Mouse (Mus musculus): Measurements from ENCODE around the gene Plxnd1. TPM values are rescaled to one million over a fixed set of nuclear protein-coding genes. Genes with fewer than 3 reads are reported as not detected.

The Plxnd1 gene
- total RNA-seq, 1 experiment from 2014 or later, result 173 TPM

DNA sequence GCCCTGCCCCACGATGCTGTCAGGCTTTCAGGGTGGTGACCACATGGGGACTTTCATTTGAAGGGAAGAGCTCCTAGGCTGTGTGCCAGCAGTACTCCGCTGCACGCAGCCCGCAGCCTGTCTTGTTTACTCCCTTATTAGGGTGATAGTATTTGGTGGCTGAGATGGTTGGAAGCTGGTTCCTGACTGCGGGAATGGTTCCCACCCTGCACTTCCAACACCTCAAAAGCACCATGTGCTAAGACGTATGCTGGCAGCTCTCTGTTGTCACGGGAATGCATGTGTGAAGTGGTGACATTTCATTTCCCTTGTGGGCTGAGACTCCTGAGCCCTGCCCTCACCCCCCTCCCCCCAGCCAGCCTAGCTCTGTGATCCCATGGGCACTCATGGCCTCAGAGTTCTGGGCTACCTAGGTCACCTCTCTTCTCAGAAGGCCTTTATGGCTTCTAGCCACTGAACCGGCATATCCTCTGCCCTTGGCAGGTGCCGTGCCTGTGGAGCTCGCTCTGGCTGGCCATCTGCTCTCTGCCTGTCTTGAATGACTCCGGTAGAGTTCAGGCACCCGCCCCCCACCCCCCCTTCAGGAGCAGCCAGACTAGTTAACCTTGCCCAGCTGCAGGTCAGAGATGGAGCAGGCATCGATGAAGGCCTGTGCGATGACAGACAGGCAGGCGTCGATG, 37.7 kb downstream of the Plxnd1 start:
- DNase-seq, result peak; percentile 73

GRCm38 (mm10) chr6:115956418-115956921, 38.3 kb downstream of the Plxnd1 start:
- no peak for DNase-seq

- DNase-seq, result no peak
Observed at GRCm38 (mm10) chr6:115955664-115956063, 39.1 kb downstream of the Plxnd1 start.

DNA sequence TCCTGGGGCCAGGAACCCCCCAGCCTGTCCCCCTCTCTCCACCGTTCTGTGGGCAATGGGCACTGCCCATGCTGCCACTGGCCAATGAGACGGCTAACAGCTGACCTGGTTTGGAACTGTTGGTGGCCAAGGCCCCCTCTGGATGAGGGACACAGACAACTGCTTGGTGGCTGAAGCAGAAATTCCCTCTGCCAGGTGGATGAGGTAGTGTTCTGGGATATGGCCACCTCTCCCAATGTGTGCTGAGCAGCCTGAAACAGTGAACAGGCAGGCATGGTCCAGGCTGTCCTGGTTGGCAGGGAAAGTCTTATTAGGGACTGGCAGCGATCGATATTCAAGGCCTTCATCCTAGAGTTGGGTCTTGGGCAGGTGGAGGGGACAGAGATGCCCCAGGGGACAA, 39.6 kb downstream of the Plxnd1 start:
- DNase-seq, result no peak

- no peak for DNase-seq
Observed at GRCm38 (mm10) chr6:115954506-115955074, 40.2 kb downstream of the Plxnd1 start.

GRCm38 (mm10) chr6:115946389-115946788, 48.4 kb downstream of the Plxnd1 start:
- DNase-seq, result peak; percentile 72

DNA sequence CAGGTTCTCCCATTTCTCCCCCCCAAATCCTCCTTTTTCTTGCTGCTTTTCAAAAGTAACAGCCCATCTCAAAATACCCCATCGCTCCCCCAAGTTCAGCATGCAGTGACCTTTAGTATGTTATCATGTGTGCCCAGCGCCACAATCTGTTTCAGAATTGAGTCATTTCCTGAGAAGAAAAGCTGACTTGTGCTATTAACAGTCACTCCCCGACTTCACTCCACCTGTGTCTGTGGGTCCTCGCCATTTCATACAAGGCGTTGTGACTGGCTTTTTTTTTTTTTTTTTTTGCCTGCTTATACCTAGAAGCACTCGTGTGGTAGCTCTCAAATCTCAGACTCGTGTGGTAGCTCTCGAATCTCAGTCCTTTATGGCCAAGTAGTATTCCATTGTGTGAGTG, 49.2 kb downstream of the Plxnd1 start:
- DNase-seq, result no peak

GRCm38 (mm10) chr6:115944638-115945037, 50.2 kb downstream of the Plxnd1 start, which contains the start of gene H1foo:
Gene H1foo, plus strand, starts transcription at chr6:115944938.
- no peak for DNase-seq

GRCm38 (mm10) chr6:115943498-115944427, 51.0 kb downstream of the Plxnd1 start:
- no peak for DNase-seq

- no peak for DNase-seq
Observed at GRCm38 (mm10) chr6:115941128-115941527, 53.7 kb downstream of the Plxnd1 start.

DNA sequence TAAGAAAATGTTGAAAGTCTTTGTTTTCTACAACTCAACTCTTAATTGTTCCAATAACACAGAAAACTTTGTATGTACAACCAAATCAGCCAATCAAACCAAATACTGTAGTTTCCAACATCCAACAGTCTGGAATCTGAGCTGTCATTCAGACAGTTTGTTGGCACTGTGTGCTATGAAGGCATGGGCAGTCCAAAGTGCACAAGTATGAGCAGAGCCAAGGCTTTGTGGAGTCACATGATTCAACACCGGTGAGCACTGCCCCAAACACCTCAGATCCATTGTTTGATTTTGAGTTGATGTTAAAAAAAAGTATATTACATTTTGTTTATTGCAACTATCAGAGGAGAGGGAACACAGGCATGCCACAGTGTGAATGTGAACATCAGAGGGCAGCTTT, 54.2 kb downstream of the Plxnd1 start:
- DNase-seq, result no peak

GRCm38 (mm10) chr6:115938798-115939197, 56.0 kb downstream of the Plxnd1 start:
- DNase-seq, result no peak

- no peak for DNase-seq
Observed at GRCm38 (mm10) chr6:115938011-115938410, 56.8 kb downstream of the Plxnd1 start.

GRCm38 (mm10) chr6:115935544-115935943, 59.3 kb downstream of the Plxnd1 start:
- no peak for DNase-seq

GRCm38 (mm10) chr6:115932391-115932790, 62.4 kb downstream of the Plxnd1 start:
- DNase-seq, result peak; percentile 77

- no peak for DNase-seq
Observed at GRCm38 (mm10) chr6:115931639-115932038, 63.2 kb downstream of the Plxnd1 start, which contains the start of gene Rho. Gene Rho, plus strand, starts transcription at chr6:115931748.

DNA sequence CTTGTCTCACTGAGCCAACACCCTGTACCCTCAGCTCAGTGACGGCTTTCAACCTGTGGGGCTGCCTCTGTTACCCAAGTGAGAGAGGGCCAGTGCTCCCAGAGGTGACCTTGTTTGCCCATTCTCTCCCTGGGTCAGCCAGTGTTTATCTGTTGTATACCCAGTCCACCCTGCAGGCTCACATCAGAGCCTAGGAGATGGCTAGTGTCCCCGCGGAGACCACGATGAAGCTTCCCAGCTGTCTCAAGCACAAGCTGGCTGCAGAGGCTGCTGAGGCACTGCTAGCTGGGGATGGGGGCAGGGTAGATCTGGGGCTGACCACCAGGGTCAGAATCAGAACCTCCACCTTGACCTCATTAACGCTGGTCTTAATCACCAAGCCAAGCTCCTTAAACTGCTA, 64.8 kb downstream of the Plxnd1 start:
- no peak for DNase-seq

DNA sequence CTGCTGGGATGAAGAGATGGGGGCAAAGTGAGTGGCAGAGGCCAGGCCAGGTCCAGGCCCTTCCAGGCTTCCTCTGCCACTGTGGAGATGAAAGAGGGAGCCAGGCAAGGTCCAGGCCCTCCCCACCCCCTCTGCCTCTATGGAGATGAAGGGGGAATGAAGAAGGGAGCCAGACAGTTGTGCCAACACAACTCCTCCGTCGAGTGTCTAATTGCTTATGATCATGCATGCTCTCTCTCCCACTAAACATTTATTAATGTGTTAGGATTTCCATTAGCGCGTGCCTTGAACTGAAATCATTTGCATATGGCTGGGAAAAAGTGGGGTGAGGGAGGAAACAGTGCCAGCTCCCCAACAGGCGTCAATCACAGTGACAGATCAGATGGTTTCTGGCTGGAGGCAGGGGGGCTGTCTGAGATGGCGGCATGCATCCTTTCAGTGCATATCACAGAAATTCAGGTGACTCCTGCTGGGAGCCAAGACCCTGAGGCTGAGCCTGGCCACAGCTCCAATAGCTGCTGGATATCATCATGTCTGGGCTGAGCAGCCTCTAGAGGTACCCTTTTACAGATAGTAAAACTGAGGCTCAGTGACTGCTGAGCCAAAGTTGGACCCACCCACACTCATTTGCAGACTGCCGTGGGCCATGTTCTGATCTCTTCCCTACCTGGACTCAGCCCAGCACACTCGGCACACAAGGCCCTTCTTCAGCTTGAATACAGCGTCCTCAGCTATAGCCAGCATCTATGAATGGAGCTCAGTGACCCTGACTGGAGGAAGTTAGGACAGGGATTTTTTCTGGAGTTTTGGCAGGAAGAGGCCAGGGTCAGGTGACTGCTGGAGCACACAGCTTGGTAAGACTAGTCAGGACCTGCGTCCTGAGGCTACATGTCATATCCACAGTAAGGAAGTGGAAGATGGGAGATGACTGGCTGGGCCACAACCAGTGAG, 67.2 kb downstream of the Plxnd1 start:
- peak; percentile 50 for DNase-seq

GRCm38 (mm10) chr6:115926416-115926815, 68.4 kb downstream of the Plxnd1 start:
- no peak for DNase-seq

DNA sequence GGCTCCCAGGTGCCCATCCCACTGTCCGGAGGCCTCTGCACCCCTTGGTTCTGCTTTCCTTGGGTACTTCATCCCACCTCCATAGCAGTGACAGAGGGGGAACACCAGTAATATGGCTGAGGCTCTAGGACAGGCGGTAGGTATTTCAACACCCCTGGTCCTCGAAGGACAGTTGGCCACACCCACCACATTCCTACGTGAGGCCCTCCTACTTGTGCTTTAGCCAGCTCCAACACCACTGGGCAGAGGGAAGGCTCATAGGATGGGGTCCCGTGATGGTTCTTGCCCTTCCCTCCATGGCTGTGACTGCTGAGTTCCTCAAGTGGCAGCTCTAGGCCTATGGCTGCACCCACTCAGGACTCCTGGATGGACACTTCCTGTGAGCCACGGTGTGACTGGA, 70.0 kb downstream of the Plxnd1 start:
- DNase-seq, result peak; percentile 62

DNA sequence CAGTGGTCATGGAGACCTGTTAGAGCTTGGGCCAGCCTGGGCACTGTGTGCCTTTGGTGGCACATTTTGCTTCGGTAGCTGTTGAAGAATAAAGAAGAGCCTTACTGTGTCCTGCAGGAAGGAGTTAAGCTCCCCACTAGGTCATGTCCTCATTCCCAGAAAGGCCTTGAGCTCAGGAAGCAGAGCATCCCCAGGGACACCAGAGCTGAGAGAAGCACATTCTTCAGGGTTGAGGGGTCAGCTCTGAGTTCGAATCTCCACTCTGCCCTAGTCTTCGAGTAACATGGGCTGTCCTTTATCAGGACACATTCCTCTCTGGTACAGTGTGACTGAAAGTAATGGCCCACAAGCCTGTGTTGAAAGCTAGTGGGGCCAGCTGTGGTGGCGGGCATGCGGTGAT, 74.9 kb downstream of the Plxnd1 start:
- DNase-seq, result no peak

DNA sequence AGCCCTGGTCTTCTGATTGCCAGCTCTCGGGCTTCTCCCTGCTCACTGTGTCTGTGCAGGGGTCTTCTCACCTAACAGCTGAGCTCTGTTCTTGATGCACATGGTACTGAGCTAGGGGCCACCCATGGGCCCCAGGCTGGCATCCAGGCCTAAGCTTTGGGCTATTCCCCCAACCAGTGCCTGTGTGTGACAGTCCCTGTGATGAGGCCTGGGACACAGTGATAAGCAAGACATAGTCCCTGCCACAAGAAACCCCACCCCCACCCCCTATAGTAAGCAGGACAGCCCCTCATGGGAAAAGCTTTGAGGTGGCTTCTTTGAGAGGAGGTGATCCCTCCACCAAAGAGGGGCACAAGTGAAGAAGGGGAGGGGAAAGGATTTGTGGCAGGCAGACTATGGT, 76.2 kb downstream of the Plxnd1 start:
- DNase-seq, result no peak

All from adrenal gland, postnatal 14 days (tissue).